Mouse (Mus musculus) CH12.LX (cell line): ENCODE measurements at regions not wholly inside any gene's neighbourhood (a gene's known extent, or its start where the extent isn't known, plus 50 kb on each side); places are given as distances from the start of the nearest gene placed in this dataset.

ENCODE experiments used
- DNase-seq: peaks from one replicate; pipeline ENCODE4 v3.0.0-alpha.2; 2013; ENCODE audit errors: extremely low read depth
- H3K27ac ChIP-seq: 2 replicates; pipeline ENCODE4 v1.5.1; 2012; ENCODE audit warnings: low read depth, mild to moderate bottlenecking, control low read depth, moderate library complexity; ENCODE audit not compliant: insufficient read depth
- H3K27me3 ChIP-seq: replicated peaks from 2 replicates; pipeline ENCODE3; 2012; ENCODE audit warnings: inconsistent platforms
- H3K36me3 ChIP-seq, 2 experiments: replicated peaks in 1 of 2; 2 replicates each; pipeline versions ENCODE3 to v1.6.1; 2012; ENCODE audit warnings: inconsistent platforms in 1 of 2, low read length in 1 of 2, mild to moderate bottlenecking in 1 of 2, mixed read lengths in 1 of 2, moderate library complexity in 1 of 2; ENCODE audit not compliant: control insufficient read depth in 1 of 2, insufficient read depth in 1 of 2
- H3K4me1 ChIP-seq, 2 experiments: 2 replicates each; pipeline ENCODE4 v1.6.1; 2012; ENCODE audit warnings: inconsistent platforms in 1 of 2, moderate library complexity in 1 of 2; ENCODE audit not compliant: insufficient read depth in 2 of 2, control insufficient read depth in 1 of 2
- H3K4me2 ChIP-seq: 2 replicates; pipeline ENCODE4 v1.6.1; 2012; ENCODE audit warnings: low read depth, mild to moderate bottlenecking, control low read depth; ENCODE audit not compliant: poor library complexity, insufficient read depth, severe bottlenecking
- H3K4me3 ChIP-seq, 3 experiments: fragments of 150-350 bp in 1 of 3; sonication (generic) in 1 of 3; replicated peaks in 1 of 3; 2 replicates each; pipeline versions ENCODE3 to v1.5.1; 2011 to 2012; ENCODE audit warnings: low read depth in 2 of 3, low read length in 2 of 3, mild to moderate bottlenecking in 2 of 3, moderate library complexity in 2 of 3, control low read depth in 1 of 3, improper control_type of control experiment in 1 of 3, inconsistent platforms in 1 of 3, mixed read lengths in 1 of 3; ENCODE audit not compliant: poor library complexity in 1 of 3
- H3K79me2 ChIP-seq: replicated peaks from 2 replicates; pipeline ENCODE4 v1.6.1; 2012; ENCODE audit warnings: mild to moderate bottlenecking, moderate library complexity; ENCODE audit not compliant: control insufficient read depth, poor library complexity, insufficient read depth, severe bottlenecking; ENCODE audit errors: extremely low read depth
- H3K9ac ChIP-seq: 2 replicates; pipeline ENCODE4 v1.6.1; 2012; ENCODE audit warnings: low read depth, mild to moderate bottlenecking, control low read depth, moderate library complexity; ENCODE audit not compliant: insufficient read depth
- H3K9me3 ChIP-seq: replicated peaks from 2 replicates; pipeline ENCODE3; 2012; ENCODE audit warnings: low read length, inconsistent platforms, mixed read lengths
- BHLHE40 ChIP-seq: IDR thresholded peaks from 2 replicates; pipeline ENCODE4 v1.6.1; 2011; ENCODE audit warnings: mild to moderate bottlenecking, low read depth, low read length, improper control_type of control experiment
- CHD2 ChIP-seq: IDR thresholded peaks from 2 replicates; pipeline ENCODE4 v1.6.1; 2011; ENCODE audit warnings: low read length, improper control_type of control experiment
- CTCF ChIP-seq, 2 experiments: IDR thresholded peaks in 1 of 2; conservative IDR thresholded peaks in 1 of 2; 2 replicates each; pipeline ENCODE4 v1.5.1; 2011 to 2012; ENCODE audit warnings: low read depth in 2 of 2, low read length in 2 of 2, improper control_type of control experiment in 1 of 2, inconsistent platforms in 1 of 2, mild to moderate bottlenecking in 1 of 2, moderate library complexity in 1 of 2
- E2F4 ChIP-seq: IDR thresholded peaks from 2 replicates; pipeline ENCODE4 v1.6.1; 2011; ENCODE audit warnings: low read depth, low read length, improper control_type of control experiment; ENCODE audit not compliant: insufficient replicate concordance
- ELF1 ChIP-seq: IDR thresholded peaks from 2 replicates; pipeline ENCODE4 v1.6.1; 2014; ENCODE audit warnings: low read depth, mild to moderate bottlenecking, inconsistent platforms, low read length, improper control_type of control experiment
- ETS1 ChIP-seq: conservative IDR thresholded peaks from 2 replicates; pipeline ENCODE4 v1.6.1; 2012; ENCODE audit warnings: low read depth, mild to moderate bottlenecking, inconsistent platforms, low read length, improper control_type of control experiment, moderate library complexity
- GABPA ChIP-seq: IDR thresholded peaks from 2 replicates; pipeline ENCODE4 v1.6.1; 2012; ENCODE audit warnings: low read depth, low read length, improper control_type of control experiment, inconsistent platforms; ENCODE audit not compliant: insufficient replicate concordance
- IRF4 ChIP-seq: IDR thresholded peaks from 2 replicates; pipeline ENCODE4 v1.6.1; 2014; ENCODE audit warnings: low read depth, mild to moderate bottlenecking, inconsistent platforms, low read length, improper control_type of control experiment
- JUND ChIP-seq: conservative IDR thresholded peaks from 2 replicates; pipeline ENCODE4 v1.6.1; 2011; ENCODE audit warnings: low read depth, low read length, improper control_type of control experiment
- MAX ChIP-seq: IDR thresholded peaks from 2 replicates; pipeline ENCODE4 v1.6.1; 2011; ENCODE audit warnings: low read length, improper control_type of control experiment
- MEF2A ChIP-seq: IDR thresholded peaks from 2 replicates; pipeline ENCODE4 v1.6.1; 2014; ENCODE audit warnings: low read depth, mild to moderate bottlenecking, inconsistent platforms, low read length, improper control_type of control experiment, borderline replicate concordance
- MYC ChIP-seq: IDR thresholded peaks from 2 replicates; pipeline ENCODE4 v1.6.1; 2011; ENCODE audit warnings: low read depth, mild to moderate bottlenecking, improper control_type of control experiment, low read length
- SIN3A ChIP-seq: IDR thresholded peaks from 2 replicates; pipeline ENCODE4 v1.6.1; 2012; ENCODE audit warnings: low read length, improper control_type of control experiment, inconsistent platforms
- SMC3 ChIP-seq: IDR thresholded peaks from 2 replicates; pipeline ENCODE4 v1.6.1; 2011; ENCODE audit warnings: low read depth, low read length, improper control_type of control experiment
- TCF12 ChIP-seq: IDR thresholded peaks from 2 replicates; pipeline ENCODE4 v1.6.1; 2014; ENCODE audit warnings: low read depth, mild to moderate bottlenecking, inconsistent platforms, low read length, improper control_type of control experiment
- USF1 ChIP-seq: IDR thresholded peaks from 2 replicates; pipeline ENCODE4 v1.6.1; 2014; ENCODE audit warnings: low read depth, mild to moderate bottlenecking, inconsistent platforms, low read length, improper control_type of control experiment
- ZC3H11A ChIP-seq: IDR thresholded peaks from 2 replicates; pipeline ENCODE4 v1.6.1; 2012; ENCODE audit warnings: low read depth, mild to moderate bottlenecking, inconsistent platforms, low read length, improper control_type of control experiment
- ZKSCAN1 ChIP-seq: IDR thresholded peaks from 2 replicates; pipeline ENCODE4 v1.6.1; 2012; ENCODE audit warnings: low read depth, inconsistent platforms, low read length, improper control_type of control experiment, borderline replicate concordance
- ZNF384 ChIP-seq: IDR thresholded peaks from 2 replicates; pipeline ENCODE4 v1.6.1; 2012; ENCODE audit warnings: low read depth, low read length, improper control_type of control experiment, inconsistent platforms
- dilution Hi-C: fragments of 300-500 bp; cut with MboI; formaldehyde crosslinking; loops from 2 replicates; pipeline ENCODE4 v1.14.3; 2020; ENCODE audit warnings: low sequenced_read_pairs; ENCODE audit not compliant: extremely low pct_unique_long_range_greater_than_20kb, extremely low pct_ligation_motif_present
- in situ Hi-C: fragments of 300-500 bp; cut with MboI; formaldehyde crosslinking; loops from 3 replicates; pipeline ENCODE4 v1.14.3; 2019; ENCODE audit warnings: low sequenced_read_pairs, low pct_ligation_motif_present, low pct_unique_long_range_greater_than_20kb, mixed read lengths

- no peak overlapping the region for H3K4me3 ChIP-seq
- peak; percentile 73 for DNase-seq
- no peak overlapping the region for H3K9ac ChIP-seq
- no peaks in the 10 kb centered on the region for H3K36me3 ChIP-seq
- H3K9me3 ChIP-seq, result peaks cover 8% of the 10 kb centered on the region
- no peaks in the 10 kb centered on the region for H3K79me2 ChIP-seq
- H3K4me1 ChIP-seq, result peaks cover 26 to 68% of the 10 kb centered on the region in 2 experiments
- in situ Hi-C loops (loop anchor here (10.0 kb wide), 2 partner anchors 50 to 100 kb away; no protein-coding TSS in a partner anchor), dilution Hi-C loops (no loop called here)
- no peaks in the 10 kb centered on the region for H3K27me3 ChIP-seq
- TF ChIP-seq ETS1 (peak; percentile 86), BHLHE40 (peak; percentile 91), MYC (peak; percentile 35; the same call in 1 of the 2 replicates), USF1 (peak; percentile 67), GABPA (no peak), SMC3 (no peak), MEF2A (peak; percentile 97), E2F4 (no peak), TCF12 (peak; percentile 41; the same call in 1 of the 2 replicates), ZNF384 (no peak), MAX (peak; percentile 87), ELF1 (no peak)
- no peak overlapping the region for H3K27ac ChIP-seq
- peak overlapping the region; percentile 46 for H3K4me2 ChIP-seq
These were observed 201.4 kb upstream of the Egln3 start for GRCm38 (mm10) chr12:54405066-54405465.

GRCm38 (mm10) chr12:54402591-54402990, 198.9 kb upstream of the Egln3 start:
- H3K79me2 ChIP-seq, result no peaks in the 10 kb centered on the region
- peaks cover 25 to 51% of the 10 kb centered on the region in 2 experiments for H3K4me1 ChIP-seq
- dilution Hi-C loops, result no loop called here
- H3K9me3 ChIP-seq, result peaks cover 8% of the 10 kb centered on the region
- H3K36me3 ChIP-seq, result no peaks in the 10 kb centered on the region
- H3K9ac ChIP-seq, result no peak overlapping the region
- no peak for DNase-seq
- in situ Hi-C loops, result loop anchor here (10.0 kb wide), 2 partner anchors 48 to 98 kb away; no protein-coding TSS in a partner anchor
- TF ChIP-seq ELF1, result no peak
- TF ChIP-seq ZKSCAN1, result no peak
- no peak for TF ChIP-seq TCF12
- TF ChIP-seq SIN3A, result no peak
- no peak for TF ChIP-seq CHD2
- no peak for TF ChIP-seq CTCF (conservative IDR thresholded peaks at IDR 0.05 in 1 of 2, IDR thresholded peaks at IDR 0.05 in 1 of 2; ENCODE audit: low read depth in 2 of 2, low read length in 2 of 2)
- no peak for TF ChIP-seq SMC3
- no peak for TF ChIP-seq IRF4
- no peak for TF ChIP-seq ZC3H11A
- no peak for TF ChIP-seq MAX
- TF ChIP-seq JUND, result no peak
- TF ChIP-seq MYC, result no peak
- H3K4me3 ChIP-seq, result no peak overlapping the region
- H3K27me3 ChIP-seq, result no peaks in the 10 kb centered on the region
- no peak overlapping the region for H3K4me2 ChIP-seq
- H3K27ac ChIP-seq, result no peak overlapping the region
